Mouse (Mus musculus) heart, adult 10 weeks (tissue): ENCODE data around the gene Zfp131. TPM values are rescaled to one million over a fixed set of nuclear protein-coding genes. Genes with fewer than 3 reads are reported as not detected.

ENCODE experiments used
- polyA plus RNA-seq: library from polyadenylated mRNA; stranded (reverse); fragments of 350-450 nt; fragmentation: Illumina TruSeq; extraction: RNeasy Lipid Tissue Mini Kit (QIAGEN cat#74804); gene quantifications from one replicate; pipeline ENCODE4 v1.2.3, GENCODE M21; 2014; ENCODE audit warnings: low read depth, low replicate concordance

Gene Zfp131
- polyA plus RNA-seq: 21.4 TPM

DNA sequence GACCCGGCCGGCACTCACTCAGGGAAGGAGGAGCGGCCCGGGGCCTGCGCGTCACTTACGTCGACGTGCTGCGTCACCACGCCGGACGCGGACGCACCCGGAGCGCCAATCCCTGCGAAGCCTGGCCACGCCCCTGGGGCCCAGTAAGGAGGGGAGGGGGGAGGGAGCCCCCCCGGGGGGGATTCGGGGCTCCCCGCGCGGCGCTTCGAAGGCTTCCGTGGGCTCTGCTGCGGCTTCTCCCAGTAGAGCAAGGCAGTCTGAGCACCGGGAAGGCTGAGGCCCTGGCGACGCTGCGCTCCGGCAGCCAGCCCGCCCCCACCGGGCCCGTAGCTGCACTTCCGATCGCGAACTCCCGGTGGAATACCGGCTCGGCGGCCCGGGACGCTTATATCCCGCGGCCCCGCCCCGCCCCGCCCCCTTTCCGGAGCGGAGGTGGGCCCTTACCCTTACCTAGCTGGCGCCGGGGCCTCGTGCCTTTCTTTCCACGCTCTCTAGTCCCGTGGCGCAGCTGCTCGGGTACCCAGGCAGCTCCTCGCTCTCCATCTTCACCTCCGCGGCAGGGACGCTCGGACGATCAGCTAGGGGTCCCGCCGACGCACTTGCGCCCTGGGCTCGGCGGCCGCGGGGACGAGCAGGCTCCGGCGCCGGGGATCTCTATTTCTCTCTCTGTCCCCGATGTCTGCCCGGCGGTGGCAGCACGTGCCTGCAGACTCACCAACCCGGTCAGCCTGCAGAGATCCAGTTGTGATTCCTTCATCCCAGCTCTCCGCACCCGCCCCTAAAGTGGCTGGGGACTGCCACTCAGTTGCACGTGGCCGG is at the start of gene Zfp131:
Gene Zfp131 (minus strand): TSS at position 129 of the 819 bp plus-strand sequence.

DNA sequence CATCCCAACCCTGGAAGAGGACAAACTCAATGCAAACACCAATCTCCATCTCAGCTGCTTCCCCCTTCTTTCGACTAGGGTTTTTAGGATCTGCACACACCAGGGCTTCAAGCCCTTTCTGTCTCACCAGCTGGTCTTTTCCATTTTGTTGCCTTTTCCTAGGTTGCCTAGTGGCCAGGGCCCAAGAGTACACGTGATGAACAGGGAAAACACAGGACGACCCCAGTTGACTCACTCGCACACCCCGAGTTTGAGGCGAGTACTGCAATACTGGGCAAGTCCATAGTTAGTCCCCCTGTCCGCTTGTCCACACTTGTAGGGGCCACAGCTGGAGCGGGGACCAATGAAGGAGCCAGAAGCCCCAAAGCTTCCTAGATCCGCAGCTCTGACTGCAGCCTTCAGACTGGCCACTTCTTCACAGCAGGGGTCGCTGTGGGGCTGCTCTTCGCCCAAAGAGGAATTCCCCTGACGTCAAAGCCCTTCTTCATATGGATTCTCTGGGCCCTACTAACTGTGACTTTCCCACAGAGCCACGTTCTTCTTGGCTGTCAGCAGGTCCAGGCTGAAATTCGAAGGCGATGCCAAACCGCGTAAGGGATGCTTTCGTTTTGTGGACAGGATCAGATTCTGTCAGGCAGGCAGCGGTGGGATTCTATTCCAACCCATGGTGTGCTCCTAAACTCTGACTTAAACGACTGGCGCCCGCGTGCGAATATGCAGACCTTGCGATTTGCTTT is 44.8 kb upstream of the Zfp131 start, which contains the start of gene D13Ertd608e:
Gene D13Ertd608e (plus strand): TSS at position 687 of the 737 bp plus-strand sequence.

GRCm38 (mm10) chr13:119830116-119830515 is 39.4 kb upstream of the Zfp131 start, which contains the start of gene AF067063:
Gene AF067063 (minus strand): TSS chr13:119830216.

DNA sequence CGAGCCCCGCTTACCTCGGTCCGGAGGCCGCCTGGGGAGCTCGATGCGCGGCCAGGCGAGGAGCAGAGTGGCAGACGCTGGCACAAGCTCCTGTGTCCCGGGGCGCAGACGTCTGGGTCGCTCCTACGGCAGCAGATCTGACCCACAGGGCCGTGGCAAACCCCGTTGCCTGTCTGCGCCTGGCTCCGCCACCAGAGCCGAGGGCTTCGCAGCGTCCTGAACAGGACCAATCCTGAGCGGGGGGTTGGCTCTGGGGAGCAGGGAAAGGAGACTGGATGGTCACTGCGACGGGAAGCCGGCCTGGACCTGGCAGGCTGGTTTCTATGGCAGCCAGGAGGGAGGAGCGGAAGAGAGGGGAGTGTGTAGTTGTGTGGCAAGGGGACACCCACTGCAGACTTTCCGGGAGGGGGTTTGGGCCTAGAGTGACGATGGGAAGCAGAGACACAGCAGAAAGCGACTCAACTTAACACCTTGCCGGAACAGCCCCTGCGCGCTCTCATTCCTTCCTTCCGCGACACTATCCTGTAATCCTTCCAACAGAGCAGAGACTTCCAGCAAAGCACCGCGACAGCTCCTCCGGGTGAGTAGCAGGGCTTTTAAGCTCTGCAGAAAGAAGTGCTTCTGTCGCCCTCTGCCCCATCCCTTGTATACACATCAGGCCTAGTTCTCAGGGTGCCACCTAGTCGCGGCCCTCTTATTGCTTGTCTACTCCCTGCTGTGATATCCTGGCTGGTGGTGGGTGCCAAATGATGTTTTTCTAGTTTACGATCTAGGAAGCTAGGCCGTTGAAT is 34.8 kb downstream of the Zfp131 start, which contains the start of gene Nim1k:
Gene Nim1k (minus strand): TSS at position 202 of the 791 bp plus-strand sequence.

Other genes starting within 250 kb of the Zfp131 start
- 0.34 TPM for gene Ccl28, start 167.1 kb downstream of the Zfp131 start, polyA plus RNA-seq
- gene Hmgcs1, start 100.5 kb downstream of the Zfp131 start, polyA plus RNA-seq: 34.6 TPM
- 2.5 TPM for gene Nim1k, start 35.0 kb downstream of the Zfp131 start, polyA plus RNA-seq
- gene AF067063, start 39.3 kb upstream of the Zfp131 start, polyA plus RNA-seq: not detected
- not detected for gene D13Ertd608e, start 45.1 kb upstream of the Zfp131 start, polyA plus RNA-seq
- gene Tcstv1, start 103.9 kb upstream of the Zfp131 start, polyA plus RNA-seq: not detected
- gene Gm21761, start 138.4 kb upstream of the Zfp131 start, polyA plus RNA-seq: not detected
- not detected for gene B020031M17Rik, start 159.9 kb upstream of the Zfp131 start, polyA plus RNA-seq
- not detected for gene Gm36079, start 236.1 kb upstream of the Zfp131 start, polyA plus RNA-seq